Comparison of ENCODE assay signal across 8 mouse cellular contexts in genomic region chr15:90678985-90679759, GRCm38 (mm10). TPM values are rescaled to one million over a fixed set of nuclear protein-coding genes. Genes with fewer than 3 reads are reported as not detected.
DNase-seq lines count a peak whose midpoint lies in the region; ATAC-seq and TF ChIP-seq lines count a peak whose summit lies in the region.

Gene Cpne8, minus strand, starts transcription at chr15:90679432.

- H3K9ac ChIP-seq in forebrain, embryonic 12.5 days = peak within 1 kb of the TSS; percentile 59
- peak within 1 kb of the TSS; percentile 70 for H3K9ac ChIP-seq in heart, embryonic 14.5 days (ENCODE audit: low read length)
- H3K9ac ChIP-seq in liver, embryonic 12.5 days = 0 out of 2 replicates have a peak within 1 kb of the TSS, but pooled peaks have one; percentile 22

- H3ac ChIP-seq in myocyte (ENCODE audit: control insufficient read depth, insufficient read length) = peak within 1 kb of the TSS; percentile 9

- peak; percentile 53 for TF ChIP-seq POLR2A in myocyte (IDR thresholded peaks at IDR 0.05; ENCODE audit: insufficient read length, low read depth)

- under 1% methylated on average over 35 of the region's 56 CpGs for WGBS in forebrain, embryonic 12.5 days
- 0% methylated on average over 51 of the region's 56 CpGs for WGBS in heart, embryonic 14.5 days
- under 1% methylated on average over 51 of the region's 56 CpGs for WGBS in liver, embryonic 12.5 days (ENCODE audit: insufficient replicate concordance)

- ATAC-seq in erythroblast, adult 5-6 weeks (replicated peaks; ENCODE audit: low FRiP score, poor library complexity, severe bottlenecking) = no peak
- ATAC-seq in forebrain, embryonic 12.5 days (ENCODE audit: low FRiP score) = peak; percentile 79
- peak; percentile 77 for ATAC-seq in heart, embryonic 14.5 days (ENCODE audit: insufficient number of reproducible peaks, insufficient read depth, low FRiP score, low read depth)
- ATAC-seq in liver, embryonic 12.5 days = peak; percentile 49; the same call in 1 of the 2 replicates

- no peak within 1 kb of the TSS for H3K27ac ChIP-seq in forebrain, embryonic 12.5 days
- H3K27ac ChIP-seq in heart, embryonic 14.5 days (replicated peaks in 1 of 2; ENCODE audit: control insufficient read depth in 1 of 2, insufficient read depth in 1 of 2, low read depth in 2 of 2, low read length in 2 of 2) = no peak within 1 kb of the TSS
- H3K27ac ChIP-seq in liver, embryonic 12.5 days = no peak within 1 kb of the TSS

- H3K4me3 ChIP-seq in erythroblast, embryonic 14.5 days (replicated peaks) = peak within 1 kb of the TSS; percentile 44
- H3K4me3 ChIP-seq in forebrain, embryonic 12.5 days (replicated peaks) = peak within 1 kb of the TSS; percentile 62
- peak within 1 kb of the TSS; percentile 65 to 69 for H3K4me3 ChIP-seq in heart, embryonic 14.5 days (ENCODE audit: control insufficient read depth in 1 of 2, insufficient read depth in 1 of 2, low read depth in 1 of 2, low read length in 2 of 2)
- peak within 1 kb of the TSS; percentile 49 for H3K4me3 ChIP-seq in liver, embryonic 12.5 days
- H3K4me3 ChIP-seq in myocyte = peak within 1 kb of the TSS; percentile 55

- H3K79me2 ChIP-seq in myocyte (ENCODE audit: control insufficient read depth, insufficient read depth) = no peaks in the 10 kb centered on the region

- peaks cover 2% of the 10 kb centered on the region; the same call in 1 of the 2 replicates for H3K4me1 ChIP-seq in erythroblast, embryonic 14.5 days (ENCODE audit: control insufficient read depth)
- peaks cover 14% of the 10 kb centered on the region for H3K4me1 ChIP-seq in forebrain, embryonic 12.5 days
- H3K4me1 ChIP-seq in heart, embryonic 14.5 days (ENCODE audit: control insufficient read depth in 2 of 2, insufficient read depth in 2 of 2, low read length in 2 of 2) = peaks cover 2 to 3% of the 10 kb centered on the region in 2 experiments; a peak in 2 of 4 replicates
- no peaks in the 10 kb centered on the region for H3K4me1 ChIP-seq in liver, embryonic 12.5 days

- DNase-seq in kidney, postnatal 10 days = peak; percentile 88
- peak; percentile 56 for DNase-seq in testis, postnatal 14 days (ENCODE audit: low spot score)

- no peaks in the 10 kb centered on the region for H3K36me3 ChIP-seq in erythroblast, embryonic 14.5 days (ENCODE audit: control insufficient read depth)
- H3K36me3 ChIP-seq in forebrain, embryonic 12.5 days (replicated peaks) = no peaks in the 10 kb centered on the region
- H3K36me3 ChIP-seq in heart, embryonic 14.5 days (ENCODE audit: control insufficient read depth, insufficient read depth, low read length) = no peaks in the 10 kb centered on the region
- H3K36me3 ChIP-seq in liver, embryonic 12.5 days = no peaks in the 10 kb centered on the region
- no peaks in the 10 kb centered on the region for H3K36me3 ChIP-seq in myocyte (ENCODE audit: control insufficient read depth, insufficient read depth)

- H3K9me3 ChIP-seq in erythroblast, embryonic 14.5 days (ENCODE audit: control insufficient read depth, low read length) = no peaks in the 10 kb centered on the region
- H3K9me3 ChIP-seq in forebrain, embryonic 12.5 days = no peaks in the 10 kb centered on the region
- no peaks in the 10 kb centered on the region for H3K9me3 ChIP-seq in heart, embryonic 14.5 days (ENCODE audit: control insufficient read depth, low read length)
- H3K9me3 ChIP-seq in liver, embryonic 12.5 days (replicated peaks) = no peaks in the 10 kb centered on the region

- H3K27me3 ChIP-seq in erythroblast, embryonic 14.5 days (ENCODE audit: control insufficient read depth) = peaks cover 26% of the 10 kb centered on the region
- H3K27me3 ChIP-seq in forebrain, embryonic 12.5 days = peaks cover 26% of the 10 kb centered on the region
- H3K27me3 ChIP-seq in heart, embryonic 14.5 days (ENCODE audit: control insufficient read depth, insufficient read depth, low read length) = no peaks in the 10 kb centered on the region
- H3K27me3 ChIP-seq in liver, embryonic 12.5 days (replicated peaks) = peaks cover 30% of the 10 kb centered on the region
- H3K27me3 ChIP-seq in myocyte (ENCODE audit: control insufficient read depth, insufficient read depth, insufficient read length) = no peaks in the 10 kb centered on the region

- H3K4me2 ChIP-seq in forebrain, embryonic 12.5 days = peak within 1 kb of the TSS; percentile 95
- H3K4me2 ChIP-seq in heart, embryonic 14.5 days (ENCODE audit: low read length) = peak within 1 kb of the TSS; percentile 99
- H3K4me2 ChIP-seq in liver, embryonic 12.5 days = peak within 1 kb of the TSS; percentile 70
- peak within 1 kb of the TSS; percentile 98 for H3K4me2 ChIP-seq in myocyte (ENCODE audit: low read depth)

TF ChIP-seq in myocyte, 11 proteins besides CTCF, POLR2A, EP300 and RAD21:
- TF ChIP-seq POLR2AphosphoS2 (IDR thresholded peaks at IDR 0.05; ENCODE audit: insufficient read length, low read depth) = peak; percentile 42
- peak in 1 of 3 experiments; percentile 25 for TF ChIP-seq MYOG (IDR thresholded peaks at IDR 0.05; ENCODE audit: control insufficient read depth in 1 of 3, insufficient read depth in 1 of 3, insufficient read length in 2 of 3, low read depth in 2 of 3)
- TF ChIP-seq CEBPB (IDR thresholded peaks at IDR 0.05; ENCODE audit: insufficient read depth, poor library complexity, severe bottlenecking) = no peak
- TF ChIP-seq TCF12 (IDR thresholded peaks at IDR 0.05; ENCODE audit: insufficient read depth, poor library complexity, severe bottlenecking) = no peak

RNA-seq across cellular contexts. Expression of gene Cpne8, which starts in this region (rescaled TPM):
- polyA plus RNA-seq in erythroblast, embryonic 14.5 days (2012) = 0.24 TPM in 1 of 2 replicates, not detected in the other
- 1.9 TPM in 1 of 2 replicates, not detected in the other for total RNA-seq in erythroblast, adult 5-6 weeks (2015; ENCODE audit: low replicate concordance)
- 0.34 TPM in 1 of 2 replicates, not detected in the other for total RNA-seq in erythroblast, adult 5-6 weeks (2017; ENCODE audit: low replicate concordance)
- polyA plus RNA-seq in forebrain, embryonic 12.5 days (2016; fragmentation: Nextera tagmentation; extraction: Ambion mirVana) = 4.4 and 4.6 TPM in 2 replicates
- polyA plus RNA-seq in heart, embryonic 14.5 days (2014; fragmentation: Nextera tagmentation; extraction: Ambion mirVana) = 6.3 and 6.6 TPM in 2 replicates
- polyA plus RNA-seq in liver, embryonic 12.5 days (2016; fragmentation: Nextera tagmentation; extraction: Ambion mirVana) = 1.1 and 1.2 TPM in 2 replicates
- 13.2 TPM for polyA plus RNA-seq in myocyte (2012; fragmentation: generic; extraction: Trizol)
